Mouse (Mus musculus): Measurements from ENCODE around the gene Tmem168.

DNA sequence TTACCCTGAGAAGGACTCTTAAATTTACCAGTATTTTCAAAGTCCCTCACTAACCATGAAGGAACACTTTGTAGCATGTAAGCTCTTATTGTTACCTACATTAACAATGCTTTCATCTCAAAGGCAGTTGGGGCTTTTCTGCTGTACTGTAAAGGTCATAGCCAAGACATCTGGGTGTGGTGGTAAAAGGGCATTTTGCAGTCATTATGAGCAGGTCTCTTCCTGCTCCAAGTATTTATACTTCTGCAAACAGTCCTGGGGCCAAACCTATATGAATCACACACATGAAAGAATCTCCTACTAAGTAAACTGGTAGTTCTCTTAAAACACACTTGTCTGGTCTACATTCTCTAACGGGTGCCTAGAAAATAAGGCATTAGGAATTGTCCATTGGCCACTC, 25.8 kb downstream of the Tmem168 start:
- TF ChIP-seq GATA1 (IDR thresholded peaks at IDR 0.05; ENCODE audit: low read length) (no peak), TAL1 (IDR thresholded peaks at IDR 0.05; ENCODE audit: low read length) (no peak)

Measured in erythroblast, embryonic 14.5 days (primary cell).